Mouse (Mus musculus) MEL (cell line): Measurements from ENCODE around the gene Elp6. TPM values are rescaled to one million over a fixed set of nuclear protein-coding genes. Genes with fewer than 3 reads are reported as not detected.
A peak's percentile ranks its signal among the peaks of the same experiment; 100 is the strongest.

Experiments used
- DNase-seq: peaks from one replicate; pipeline ENCODE4 v3.0.0; 2011; ENCODE audit warnings: low read depth, low spot score
- H3K27ac ChIP-seq: 2 replicates; pipeline ENCODE4 v1.5.1; 2012; ENCODE audit warnings: low read depth, mild to moderate bottlenecking, control low read depth, low read length, moderate library complexity; ENCODE audit not compliant: control insufficient read depth
- H3K27me3 ChIP-seq, 2 experiments: fragments of 150-350 bp in 1 of 2; sonication (generic) in 1 of 2; 2 replicates each; pipeline ENCODE4 v1.6.1; 2012; ENCODE audit warnings: low read length in 2 of 2, mild to moderate bottlenecking in 2 of 2, improper control_type of control experiment in 1 of 2, moderate library complexity in 1 of 2; ENCODE audit not compliant: insufficient read depth in 2 of 2, control insufficient read depth in 1 of 2
- H3K36me3 ChIP-seq, 2 experiments: 2 replicates each; pipeline ENCODE4 v1.6.1; 2012 to 2014; ENCODE audit warnings: low read length in 2 of 2, improper control_type of control experiment in 1 of 2, inconsistent platforms in 1 of 2, mild to moderate bottlenecking in 1 of 2; ENCODE audit not compliant: insufficient read depth in 2 of 2, control insufficient read depth in 1 of 2
- H3K4me1 ChIP-seq, 2 experiments: fragments of 150-350 bp in 1 of 2; sonication (generic) in 1 of 2; 2 replicates each; pipeline ENCODE4 v1.6.1; 2012; ENCODE audit warnings: low read length in 2 of 2, improper control_type of control experiment in 1 of 2, mild to moderate bottlenecking in 1 of 2; ENCODE audit not compliant: insufficient read depth in 2 of 2, control insufficient read depth in 1 of 2
- H3K4me3 ChIP-seq, 2 experiments: fragments of 150-350 bp in 1 of 2; sonication (generic) in 1 of 2; 2 replicates each; pipeline ENCODE4 v1.5.1; 2012; ENCODE audit warnings: low read depth in 2 of 2, low read length in 2 of 2, mild to moderate bottlenecking in 2 of 2, moderate library complexity in 2 of 2, control low read depth in 1 of 2, improper control_type of control experiment in 1 of 2; ENCODE audit not compliant: control insufficient read depth in 1 of 2, insufficient read depth in 1 of 2
- H3K79me2 ChIP-seq: 2 replicates; pipeline ENCODE4 v1.6.1; 2012; ENCODE audit warnings: mild to moderate bottlenecking, low read length, moderate library complexity; ENCODE audit not compliant: control insufficient read depth, poor library complexity, insufficient read depth
- H3K9ac ChIP-seq: 2 replicates; pipeline ENCODE4 v1.6.1; 2012; ENCODE audit warnings: low read depth, mild to moderate bottlenecking, control low read depth, low read length, moderate library complexity; ENCODE audit not compliant: control insufficient read depth, poor library complexity, severe bottlenecking
- H3K9me3 ChIP-seq: fragments of 150-350 bp; sonication (generic); replicated peaks from 2 replicates; pipeline ENCODE4 v1.6.1; 2012; ENCODE audit warnings: mild to moderate bottlenecking, low read length, improper control_type of control experiment, moderate library complexity; ENCODE audit not compliant: insufficient read depth
- BHLHE40 ChIP-seq: IDR thresholded peaks from 2 replicates; pipeline ENCODE4 v1.6.1; 2012; ENCODE audit warnings: low read depth, mild to moderate bottlenecking, inconsistent platforms, low read length, improper control_type of control experiment, borderline replicate concordance
- E2F4 ChIP-seq: IDR thresholded peaks from 2 replicates; pipeline ENCODE4 v1.6.1; 2011; ENCODE audit warnings: low read depth, low read length, improper control_type of control experiment, borderline replicate concordance
- ETS1 ChIP-seq: IDR thresholded peaks from 2 replicates; pipeline ENCODE4 v1.6.1; 2012; ENCODE audit warnings: low read depth, mild to moderate bottlenecking, inconsistent platforms, low read length, improper control_type of control experiment, moderate library complexity
- GABPA ChIP-seq: IDR thresholded peaks from 2 replicates; pipeline ENCODE4 v1.6.1; 2012; ENCODE audit warnings: low read depth, mild to moderate bottlenecking, inconsistent platforms, low read length, improper control_type of control experiment, moderate library complexity
- GATA1 ChIP-seq: IDR thresholded peaks from 2 replicates; pipeline ENCODE4 v1.6.1; 2011; ENCODE audit warnings: low read depth, low read length, improper control_type of control experiment
- MAX ChIP-seq: IDR thresholded peaks from 2 replicates; pipeline ENCODE4 v1.6.1; 2011; ENCODE audit warnings: low read length, improper control_type of control experiment
- MEF2A ChIP-seq: IDR thresholded peaks from 2 replicates; pipeline ENCODE4 v1.6.1; 2014; ENCODE audit warnings: low read depth, mild to moderate bottlenecking, inconsistent platforms, low read length, improper control_type of control experiment; ENCODE audit not compliant: poor library complexity, insufficient replicate concordance, severe bottlenecking; ENCODE audit errors: extremely low read depth
- MYB ChIP-seq: IDR thresholded peaks from 2 replicates; pipeline ENCODE4 v1.6.1; 2011; ENCODE audit warnings: mild to moderate bottlenecking, low read depth, low read length, improper control_type of control experiment
- POLR2AphosphoS5 ChIP-seq: IDR thresholded peaks from 2 replicates; pipeline ENCODE4 v1.6.1; 2012; ENCODE audit warnings: low read depth, borderline replicate concordance, mild to moderate bottlenecking, inconsistent platforms, low read length, moderate library complexity, mixed read lengths
- RCOR1 ChIP-seq: IDR thresholded peaks from 2 replicates; pipeline ENCODE4 v1.6.1; 2012; ENCODE audit warnings: low read depth, mild to moderate bottlenecking, inconsistent platforms, low read length, improper control_type of control experiment
- SIN3A ChIP-seq: IDR thresholded peaks from 2 replicates; pipeline ENCODE4 v1.6.1; 2012; ENCODE audit warnings: low read length, improper control_type of control experiment, inconsistent platforms
- TAL1 ChIP-seq: IDR thresholded peaks from 2 replicates; pipeline ENCODE4 v1.6.1; 2012; ENCODE audit warnings: mild to moderate bottlenecking, inconsistent platforms, low read length, moderate library complexity, mixed read lengths
- TBP ChIP-seq: IDR thresholded peaks from 2 replicates; pipeline ENCODE4 v1.8.0; 2011; ENCODE audit warnings: low read depth, low read length, improper control_type of control experiment
- ZKSCAN1 ChIP-seq: IDR thresholded peaks from 2 replicates; pipeline ENCODE4 v1.6.1; 2012; ENCODE audit warnings: low read depth, mild to moderate bottlenecking, inconsistent platforms, low read length, improper control_type of control experiment, moderate library complexity
- polyA plus RNA-seq, 2 experiments: library from polyadenylated mRNA; stranded (reverse) in 1 of 2; unstranded in 1 of 2; fragments of >175 nt in 1 of 2; fragments of >200 nt in 1 of 2; gene quantifications; 2 replicates each; pipeline versions ENCODE4 v1.2.1 to v1.2.4; 2012; ENCODE audit warnings: low replicate concordance in 2 of 2, low read depth in 1 of 2; ENCODE audit not compliant: insufficient read length in 2 of 2, insufficient read depth in 1 of 2, missing spikeins in 1 of 2
- total RNA-seq: library from RNA; depleted of rRNA; stranded (reverse); fragments of 300-350 nt; gene quantifications from 2 replicates; pipeline ENCODE4 v1.2.3, GENCODE M21; 2012

Elp6 gene
- total and polyA plus RNA-seq, 3 experiments = 29.6 to 34.6 TPM; not detected in 1

- H3K27ac ChIP-seq = no peak overlapping the region
- H3K4me1 ChIP-seq = no peaks in the 10 kb centered on the region
- H3K4me3 ChIP-seq = no peak overlapping the region
- TF ChIP-seq TBP (no peak), GATA1 (no peak), TAL1 (no peak), MEF2A (no peak), BHLHE40 (no peak)
- H3K79me2 ChIP-seq = no peaks in the 10 kb centered on the region
- no peaks in the 10 kb centered on the region for H3K36me3 ChIP-seq
- no peaks in the 10 kb centered on the region; a peak in 1 of 4 replicates for H3K27me3 ChIP-seq
- H3K9me3 ChIP-seq = no peaks in the 10 kb centered on the region
- H3K9ac ChIP-seq = no peak overlapping the region
- DNase-seq = no peak
Measured at GRCm38 (mm10) chr9:110258646-110259045, 46.3 kb upstream of the Elp6 start.

GRCm38 (mm10) chr9:110259118-110259517 lies 45.9 kb upstream of the Elp6 start:
- H3K4me1 ChIP-seq = no peaks in the 10 kb centered on the region
- H3K9ac ChIP-seq = no peak overlapping the region
- no peak overlapping the region for H3K27ac ChIP-seq
- H3K79me2 ChIP-seq = no peaks in the 10 kb centered on the region
- H3K27me3 ChIP-seq = no peaks in the 10 kb centered on the region; a peak in 1 of 4 replicates
- DNase-seq = no peak
- no peaks in the 10 kb centered on the region for H3K36me3 ChIP-seq
- TF ChIP-seq ZKSCAN1 = peak; percentile 79
- no peak for TF ChIP-seq SIN3A
- TF ChIP-seq, all 39 proteins: peak for 1
- Histone ChIP-seq H3K4me3 (no peak overlapping the region), H3K9me3 (no peaks in the 10 kb centered on the region)

GRCm38 (mm10) chr9:110263181-110263580 lies 41.8 kb upstream of the Elp6 start:
- no peaks in the 10 kb centered on the region; a peak in 1 of 4 replicates for H3K27me3 ChIP-seq
- DNase-seq = no peak
- no peak overlapping the region for H3K4me3 ChIP-seq
- H3K27ac ChIP-seq = no peak overlapping the region
- no peaks in the 10 kb centered on the region for H3K9me3 ChIP-seq
- no peaks in the 10 kb centered on the region for H3K36me3 ChIP-seq
- no peaks in the 10 kb centered on the region for H3K4me1 ChIP-seq
- no peaks in the 10 kb centered on the region for H3K79me2 ChIP-seq
- H3K9ac ChIP-seq = no peak overlapping the region
- TF ChIP-seq RCOR1 = no peak
- TF ChIP-seq MAX = no peak
- no peak for TF ChIP-seq ETS1
- no peak for TF ChIP-seq GABPA
- no peak for TF ChIP-seq E2F4
- no peak for TF ChIP-seq POLR2AphosphoS5
- TF ChIP-seq SIN3A = no peak
- TF ChIP-seq MYB = no peak
